ENCODE assay signal across 12 mouse cellular contexts in the genomic region with DNA sequence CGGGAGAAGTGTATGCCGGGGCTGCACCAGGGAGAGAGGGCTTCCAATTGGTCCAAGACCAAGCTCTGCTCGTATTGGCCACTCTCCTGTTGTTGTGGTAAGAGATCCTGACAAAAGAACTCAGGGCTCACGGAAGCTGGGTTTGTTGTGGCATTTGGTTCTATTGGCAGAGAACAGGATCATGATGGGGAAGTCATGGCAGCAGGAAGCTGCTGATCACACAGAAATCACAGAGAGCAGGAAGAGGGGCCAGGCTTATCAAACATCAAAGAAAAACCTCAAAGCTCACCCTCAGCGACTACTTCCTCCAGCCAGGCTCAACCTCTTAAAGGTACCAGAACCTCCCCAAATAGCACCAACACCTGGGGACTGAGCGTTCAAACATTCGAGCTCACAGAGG. TPM values are rescaled to one million over a fixed set of nuclear protein-coding genes. Genes with fewer than 3 reads are reported as not detected.
DNase-seq lines count a peak whose midpoint lies in the region; ATAC-seq and TF ChIP-seq lines count a peak whose summit lies in the region.
"Had no signal": no experiment of that assay in that cellular context is flagged by ENCODE, and none has a peak within 500 bp of the region (broad histone marks: within the 10 kb centered on the region; RNA-seq: fewer than 3 reads in every experiment).

No protein-coding gene starts in this region.

- TF ChIP-seq CTCF in forebrain, postnatal 0 days (IDR thresholded peaks at IDR 0.05; ENCODE audit: low read depth): no peak

- intact Hi-C loops in left cerebral cortex, postnatal 4 days (cut with DNase I): no loop called here

- peak; percentile 16; the same call in 1 of the 2 replicates for ATAC-seq in forebrain, postnatal 0 days
- no peak for ATAC-seq in forebrain, embryonic 11.5 days (replicated peaks; ENCODE audit: low FRiP score)
- no peak for ATAC-seq in embryonic facial prominence, embryonic 11.5 days (replicated peaks; ENCODE audit: insufficient number of reproducible peaks, low FRiP score, low TSS enrichment, low read depth)
- ATAC-seq in megakaryocyte, adult 5-6 weeks (ENCODE audit: poor library complexity, severe bottlenecking): peak; percentile 72

- no peak overlapping the region for H3K4me3 ChIP-seq in forebrain, postnatal 0 days (ENCODE audit: low read depth, low read length)
- no peak overlapping the region for H3K4me3 ChIP-seq in forebrain, embryonic 11.5 days (ENCODE audit: low read depth, low read length)
- H3K4me3 ChIP-seq in embryonic facial prominence, embryonic 11.5 days (ENCODE audit: low read depth, low read length): no peak overlapping the region
- H3K4me3 ChIP-seq: layer of hippocampus, adult 2 months; neural tube, embryonic 12.5 days had no signal

- no peak overlapping the region for H3K27ac ChIP-seq in forebrain, postnatal 0 days (ENCODE audit: low read depth, low read length)
- H3K27ac ChIP-seq in forebrain, embryonic 11.5 days (ENCODE audit: low read depth, low read length): no peak overlapping the region
- H3K27ac ChIP-seq in embryonic facial prominence, embryonic 11.5 days (replicated peaks; ENCODE audit: low read depth, low read length): no peak overlapping the region
- H3K27ac ChIP-seq: neural tube, embryonic 12.5 days had no signal

- no peaks in the 10 kb centered on the region for H3K9me3 ChIP-seq in forebrain, postnatal 0 days (ENCODE audit: low read length)
- no peaks in the 10 kb centered on the region for H3K9me3 ChIP-seq in forebrain, embryonic 11.5 days (ENCODE audit: control insufficient read depth, low read length)
- no peaks in the 10 kb centered on the region for H3K9me3 ChIP-seq in embryonic facial prominence, embryonic 11.5 days (replicated peaks; ENCODE audit: control insufficient read depth, low read length)
- H3K9me3 ChIP-seq: neural tube, embryonic 12.5 days had no signal

- H3K4me1 ChIP-seq in forebrain, postnatal 0 days (ENCODE audit: insufficient read depth): no peaks in the 10 kb centered on the region
- no peaks in the 10 kb centered on the region for H3K4me1 ChIP-seq in forebrain, embryonic 11.5 days (replicated peaks; ENCODE audit: control insufficient read depth, insufficient read depth, low read length)
- H3K4me1 ChIP-seq in embryonic facial prominence, embryonic 11.5 days (ENCODE audit: control insufficient read depth, insufficient read depth, low read length): no peaks in the 10 kb centered on the region

- no peak overlapping the region for H3K9ac ChIP-seq in forebrain, postnatal 0 days
- no peak overlapping the region for H3K9ac ChIP-seq in forebrain, embryonic 11.5 days (ENCODE audit: low read length)
- H3K9ac ChIP-seq in embryonic facial prominence, embryonic 11.5 days (replicated peaks; ENCODE audit: low read length): no peak overlapping the region
- H3K9ac ChIP-seq: neural tube, embryonic 12.5 days had no signal

- WGBS in forebrain, postnatal 0 days: 30% methylated on average over 7 of the region's 7 CpGs
- 40% methylated on average over 7 of the region's 7 CpGs for WGBS in forebrain, embryonic 11.5 days
- WGBS in embryonic facial prominence, embryonic 11.5 days: 29% methylated on average over 7 of the region's 7 CpGs

- H3K36me3 ChIP-seq in forebrain, postnatal 0 days (ENCODE audit: insufficient read depth): no peaks in the 10 kb centered on the region
- H3K36me3 ChIP-seq in forebrain, embryonic 11.5 days (ENCODE audit: control insufficient read depth, insufficient read depth, low read length): no peaks in the 10 kb centered on the region
- no peaks in the 10 kb centered on the region for H3K36me3 ChIP-seq in embryonic facial prominence, embryonic 11.5 days (replicated peaks; ENCODE audit: control insufficient read depth, insufficient read depth, low read depth, low read length)
- H3K36me3 ChIP-seq: neural tube, embryonic 12.5 days had no signal

- H3K4me2 ChIP-seq in forebrain, postnatal 0 days (ENCODE audit: low read depth): no peak overlapping the region
- no peak overlapping the region for H3K4me2 ChIP-seq in forebrain, embryonic 11.5 days (ENCODE audit: low read depth, low read length, severe bottlenecking)
- H3K4me2 ChIP-seq in embryonic facial prominence, embryonic 11.5 days (ENCODE audit: low read depth, low read length): no peak overlapping the region
- H3K4me2 ChIP-seq: neural tube, embryonic 12.5 days had no signal

- no peak for DNase-seq in forebrain, postnatal 0 days
- no peak for DNase-seq in forebrain, embryonic 11.5 days (ENCODE audit: low spot score)
- DNase-seq in kidney, postnatal 14 days: peak; percentile 28
- no peak for DNase-seq in kidney, adult 8-10 months
- DNase-seq in embryonic facial prominence, embryonic 11.5 days (ENCODE audit: low spot score): peak; percentile 24
- DNase-seq in adrenal gland, postnatal 4 days (ENCODE audit: low spot score in 2 of 2): no peak
- no peak for DNase-seq in left cerebral cortex, postnatal 4 days
- DNase-seq: cerebellum, adult 9-10 months; lung, adult 2 months had no signal

- H3K27me3 ChIP-seq in forebrain, postnatal 0 days (ENCODE audit: insufficient read depth, low read length): no peaks in the 10 kb centered on the region
- H3K27me3 ChIP-seq in forebrain, embryonic 11.5 days (ENCODE audit: control insufficient read depth, insufficient read depth, low read length): no peaks in the 10 kb centered on the region
- no peaks in the 10 kb centered on the region for H3K27me3 ChIP-seq in embryonic facial prominence, embryonic 11.5 days (ENCODE audit: control insufficient read depth, insufficient read depth, low read length)
- H3K27me3 ChIP-seq: neural tube, embryonic 12.5 days had no signal

RNA-seq across cellular contexts. Expression of gene Atf3, which starts 41.3 kb away (rescaled TPM):
- 0.62 and 1.5 TPM in 2 replicates for total RNA-seq in forebrain, postnatal 0 days (2014; rRNA removed)
- 1.1 and 1.4 TPM in 2 replicates for polyA plus RNA-seq in forebrain, postnatal 0 days (2015; fragmentation: Nextera tagmentation; extraction: Ambion mirVana)
- polyA plus RNA-seq in forebrain, embryonic 11.5 days (2014; fragmentation: Nextera tagmentation; extraction: Ambion mirVana): 2.0 and 2.4 TPM in 2 replicates
- polyA plus RNA-seq in embryonic facial prominence, embryonic 11.5 days (2014; fragmentation: Nextera tagmentation; extraction: Ambion mirVana): 2.1 and 2.4 TPM in 2 replicates
- total RNA-seq in megakaryocyte, adult 5-6 weeks (2015): 15.5 and 38.2 TPM in 2 replicates
- 19.3 and 57.2 TPM in 2 replicates for total RNA-seq in megakaryocyte, adult 5-6 weeks (2017)
- 1 to 10 TPM; 1.8 to 2.3 TPM for total RNA-seq in adrenal gland, postnatal 4 days (2021)
- total RNA-seq in left cerebral cortex, postnatal 4 days (2021): under 1 TPM; 0.58 to 0.99 TPM

RNA-seq across cellular contexts. Expression of gene Nenf, which starts 58.9 kb away (rescaled TPM):
- total RNA-seq in forebrain, postnatal 0 days (2014; rRNA removed): 170 and 329 TPM in 2 replicates
- 189 and 236 TPM in 2 replicates for polyA plus RNA-seq in forebrain, postnatal 0 days (2015; fragmentation: Nextera tagmentation; extraction: Ambion mirVana)
- polyA plus RNA-seq in forebrain, embryonic 11.5 days (2014; fragmentation: Nextera tagmentation; extraction: Ambion mirVana): 57.6 and 57.8 TPM in 2 replicates
- 74.3 and 77.8 TPM in 2 replicates for polyA plus RNA-seq in embryonic facial prominence, embryonic 11.5 days (2014; fragmentation: Nextera tagmentation; extraction: Ambion mirVana)
- total RNA-seq in megakaryocyte, adult 5-6 weeks (2015): 14.9 and 15.1 TPM in 2 replicates
- total RNA-seq in megakaryocyte, adult 5-6 weeks (2017): 4.6 and 6.3 TPM in 2 replicates
- total RNA-seq in adrenal gland, postnatal 4 days (2021): 100 to 1,000 TPM; 127 to 129 TPM
- 10 to 100 TPM; 83.5 to 89.9 TPM for total RNA-seq in left cerebral cortex, postnatal 4 days (2021)

Comparison
In these comparisons a context has a peak if more than half of its experiments do, and no peak if none do; other contexts are left out.
1. ATAC-seq: peak in forebrain, postnatal 0 days (single experiment) and megakaryocyte, adult 5-6 weeks (single experiment); none in forebrain, embryonic 11.5 days (single experiment) and embryonic facial prominence, embryonic 11.5 days (single experiment).
2. DNase-seq: peak in kidney, postnatal 14 days (single experiment) and embryonic facial prominence, embryonic 11.5 days (single experiment); none in forebrain, postnatal 0 days (single experiment), forebrain, embryonic 11.5 days (single experiment), kidney, adult 8-10 months (0 of 2), adrenal gland, postnatal 4 days (0 of 2) and left cerebral cortex, postnatal 4 days (single experiment).
3. RNA of gene Nenf, which starts 58.9 kb away (total RNA-seq): 170 to 329 TPM in forebrain, postnatal 0 days, 127 to 129 TPM in adrenal gland, postnatal 4 days and 83.5 to 89.9 TPM in left cerebral cortex, postnatal 4 days; 4.6 to 15.1 TPM in megakaryocyte, adult 5-6 weeks; every median in the first group is over 4 times any median in the second.